Mouse (Mus musculus): ENCODE measurements around the gene Trim16.

Trim16 gene

DNA sequence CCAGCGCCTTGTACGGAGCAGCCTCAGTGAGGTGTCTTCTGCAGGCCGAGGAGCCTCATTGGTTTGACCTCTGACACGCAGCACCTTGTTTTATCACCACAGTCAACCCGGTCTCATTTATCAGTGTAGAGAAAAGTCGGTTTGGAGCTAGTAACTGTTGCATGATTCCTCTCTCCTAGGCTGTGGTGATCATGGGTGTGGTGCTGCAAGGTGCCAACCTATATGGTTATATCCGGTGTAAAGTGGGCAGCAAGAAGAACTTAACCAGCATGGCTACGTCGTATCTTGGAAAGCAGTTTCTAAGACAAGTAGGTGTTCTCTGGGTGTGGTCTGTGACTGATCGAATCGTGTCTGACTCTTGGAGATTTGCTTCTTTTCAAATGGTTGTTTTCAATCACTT, 71.7 kb downstream of the Trim16 start:
- DNase-seq (ENCODE audit: low spot score in 2 of 2) = no peak
